Mouse (Mus musculus) heart, embryonic 15.5 days (tissue): Measurements from ENCODE around the gene Rnf151. TPM values are rescaled to one million over a fixed set of nuclear protein-coding genes. Genes with fewer than 3 reads are reported as not detected.

Experiments used
- polyA plus RNA-seq: library from polyadenylated mRNA; unstranded; fragments of >200 nt; fragmentation: Nextera tagmentation; extraction: Ambion mirVana; gene quantifications from 2 replicates; pipeline ENCODE4 v1.2.1, GENCODE M21; 2015

Rnf151 gene
- polyA plus RNA-seq, 1 experiment from 2014 or later: not detected

Other genes with a start within 250 kb of the Rnf151 start
- gene E4f1, start 247.8 kb downstream of the Rnf151 start, polyA plus RNA-seq: 20.5 and 29.1 TPM in 2 replicates
- 60.5 and 63.0 TPM in 2 replicates for gene Pgp, start 247.7 kb downstream of the Rnf151 start, polyA plus RNA-seq
- 0.18 TPM in 1 of 2 replicates, not detected in the other for gene Bricd5, start 244.2 kb downstream of the Rnf151 start, polyA plus RNA-seq
- 15.2 and 18.8 TPM in 2 replicates for gene Mlst8, start 239.0 kb downstream of the Rnf151 start, polyA plus RNA-seq
- gene Caskin1, start 229.5 kb downstream of the Rnf151 start, polyA plus RNA-seq: 0.39 and 0.94 TPM in 2 replicates
- 59.2 and 84.9 TPM in 2 replicates for gene Traf7, start 190.1 kb downstream of the Rnf151 start, polyA plus RNA-seq
- 0.97 and 1.2 TPM in 2 replicates for gene Rab26, start 183.9 kb downstream of the Rnf151 start, polyA plus RNA-seq
- 12.4 and 21.1 TPM in 2 replicates for gene Pkd1, start 168.2 kb downstream of the Rnf151 start, polyA plus RNA-seq
- 39.0 and 56.0 TPM in 2 replicates for gene Tsc2, start 85.4 kb downstream of the Rnf151 start, polyA plus RNA-seq
- gene Nthl1, start 85.4 kb downstream of the Rnf151 start, polyA plus RNA-seq: 7.7 and 10.9 TPM in 2 replicates
- 55.5 and 61.4 TPM in 2 replicates for gene Slc9a3r2, start 67.7 kb downstream of the Rnf151 start, polyA plus RNA-seq
- 0.26 TPM in 1 of 2 replicates, not detected in the other for gene Npw, start 59.6 kb downstream of the Rnf151 start, polyA plus RNA-seq
- gene Zfp598, start 48.4 kb downstream of the Rnf151 start, polyA plus RNA-seq: 12.5 and 18.1 TPM in 2 replicates
- gene Syngr3, start 28.1 kb downstream of the Rnf151 start, polyA plus RNA-seq: 0.44 and 3.0 TPM in 2 replicates
- 26.3 and 26.8 TPM in 2 replicates for gene Gfer, start 21.9 kb downstream of the Rnf151 start, polyA plus RNA-seq
- 0.94 and 1.3 TPM in 2 replicates for gene Noxo1, start 21.8 kb downstream of the Rnf151 start, polyA plus RNA-seq
- 34.4 and 50.9 TPM in 2 replicates for gene Tbl3, start 10.4 kb downstream of the Rnf151 start, polyA plus RNA-seq
- 770 and 917 TPM in 2 replicates for gene Rps2, start 53 bp upstream of the Rnf151 start, polyA plus RNA-seq
- gene Ndufb10, start 6.4 kb upstream of the Rnf151 start, polyA plus RNA-seq: 410 and 528 TPM in 2 replicates
- gene Rpl3l, start 9.8 kb upstream of the Rnf151 start, polyA plus RNA-seq: 1.4 and 1.6 TPM in 2 replicates
- 21.4 and 25.6 TPM in 2 replicates for gene Msrb1, start 18.6 kb upstream of the Rnf151 start, polyA plus RNA-seq
- gene Hs3st6, start 34.9 kb upstream of the Rnf151 start, polyA plus RNA-seq: 0.33 and 0.37 TPM in 2 replicates
- not detected in 2 replicates for gene Meiob, start 86.2 kb upstream of the Rnf151 start, polyA plus RNA-seq
- gene Hagh, start 122.1 kb upstream of the Rnf151 start, polyA plus RNA-seq: 56.7 TPM in 2 replicates
- 39.8 and 49.1 TPM in 2 replicates for gene Fahd1, start 132.3 kb upstream of the Rnf151 start, polyA plus RNA-seq
- 0.19 and 0.23 TPM in 2 replicates for gene Igfals, start 147.9 kb upstream of the Rnf151 start, polyA plus RNA-seq
- gene Nubp2, start 168.3 kb upstream of the Rnf151 start, polyA plus RNA-seq: 28.6 and 42.8 TPM in 2 replicates
- gene Spsb3, start 168.6 kb upstream of the Rnf151 start, polyA plus RNA-seq: 22.7 and 30.6 TPM in 2 replicates
- gene Eme2, start 177.0 kb upstream of the Rnf151 start, polyA plus RNA-seq: 16.6 and 21.3 TPM in 2 replicates
- 74.7 and 78.0 TPM in 2 replicates for gene Mrps34, start 177.1 kb upstream of the Rnf151 start, polyA plus RNA-seq
- 32.2 and 36.5 TPM in 2 replicates for gene Nme3, start 178.4 kb upstream of the Rnf151 start, polyA plus RNA-seq
- 23.2 and 28.2 TPM in 2 replicates for gene Mapk8ip3, start 218.9 kb upstream of the Rnf151 start, polyA plus RNA-seq
- gene Jpt2, start 242.6 kb upstream of the Rnf151 start, polyA plus RNA-seq: 73.4 and 100 TPM in 2 replicates